Mouse (Mus musculus) kidney, adult 18-20 months (tissue): ENCODE measurements around the gene Casq2.

Experiments used
- DNase-seq: peaks from one replicate; pipeline ENCODE4 v3.0.0; 2021

Casq2 gene

DNA sequence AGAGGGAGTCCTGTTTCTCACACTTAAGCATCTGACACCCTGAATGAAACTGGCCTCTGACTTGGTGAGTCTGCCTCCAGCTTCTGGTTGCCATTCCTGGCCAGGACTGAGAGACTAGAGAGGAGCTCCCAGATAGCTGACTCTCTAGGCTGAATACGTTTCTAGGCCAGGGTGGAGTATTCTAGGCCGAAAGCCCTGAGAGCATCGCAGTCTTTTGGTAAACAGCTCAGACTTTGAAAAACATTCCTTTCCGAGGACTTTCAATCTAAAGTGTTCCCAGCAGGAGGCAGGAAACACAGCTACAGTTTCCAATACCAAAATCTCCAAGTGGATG, 80.0 kb downstream of the Casq2 start:
- DNase-seq, result no peak

DNA sequence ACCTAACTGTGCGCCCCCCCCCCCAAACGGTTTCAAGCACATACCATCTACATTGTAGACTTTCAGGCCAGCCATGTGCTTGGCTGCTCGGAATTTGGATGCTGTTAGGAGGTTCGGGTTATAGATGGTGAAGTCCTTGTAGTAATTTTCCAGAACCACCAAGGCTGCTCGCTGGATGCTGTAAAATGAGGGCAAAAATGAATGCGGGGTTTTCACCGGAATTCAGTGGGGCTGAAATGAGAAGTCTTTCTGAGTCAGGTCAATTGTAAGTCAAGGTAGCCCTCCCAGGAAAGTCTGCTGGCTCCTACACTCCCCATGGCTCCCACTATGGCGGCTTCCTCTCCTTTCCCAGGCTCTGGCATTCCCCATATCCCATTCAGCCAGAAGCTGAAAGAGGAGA, 80.6 kb downstream of the Casq2 start:
- no peak for DNase-seq

DNA sequence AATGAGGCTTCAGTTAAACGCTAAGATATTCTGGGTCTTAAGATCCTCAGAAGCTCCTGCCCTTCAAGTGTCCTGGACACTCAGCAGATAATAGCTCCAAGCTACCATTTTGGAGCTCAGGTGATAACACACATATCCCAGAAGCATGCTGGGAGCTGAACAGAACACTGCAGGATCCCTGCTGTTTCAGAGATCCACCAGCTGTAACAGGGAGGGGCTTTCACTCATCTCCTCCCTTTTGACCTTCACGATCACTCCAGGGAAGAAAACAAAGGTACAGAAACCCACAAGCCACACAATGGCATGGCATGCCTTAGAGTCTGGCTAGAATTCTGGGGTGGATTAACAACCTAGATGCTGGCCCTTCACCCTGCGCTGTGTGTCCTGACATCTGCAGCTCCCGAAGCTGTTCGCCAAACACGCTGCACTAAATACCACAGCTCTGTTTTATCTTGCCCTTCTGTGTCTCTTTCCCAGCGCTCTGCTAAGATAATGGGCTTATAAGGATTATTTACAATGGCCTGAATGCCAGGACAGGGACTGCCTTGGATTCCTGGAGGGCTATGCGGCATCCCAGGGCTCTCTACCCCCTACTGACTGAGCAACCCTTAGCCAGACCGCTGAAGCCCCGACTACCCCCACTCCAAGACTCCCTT, 81.5 kb downstream of the Casq2 start:
- DNase-seq, result no peak

DNA sequence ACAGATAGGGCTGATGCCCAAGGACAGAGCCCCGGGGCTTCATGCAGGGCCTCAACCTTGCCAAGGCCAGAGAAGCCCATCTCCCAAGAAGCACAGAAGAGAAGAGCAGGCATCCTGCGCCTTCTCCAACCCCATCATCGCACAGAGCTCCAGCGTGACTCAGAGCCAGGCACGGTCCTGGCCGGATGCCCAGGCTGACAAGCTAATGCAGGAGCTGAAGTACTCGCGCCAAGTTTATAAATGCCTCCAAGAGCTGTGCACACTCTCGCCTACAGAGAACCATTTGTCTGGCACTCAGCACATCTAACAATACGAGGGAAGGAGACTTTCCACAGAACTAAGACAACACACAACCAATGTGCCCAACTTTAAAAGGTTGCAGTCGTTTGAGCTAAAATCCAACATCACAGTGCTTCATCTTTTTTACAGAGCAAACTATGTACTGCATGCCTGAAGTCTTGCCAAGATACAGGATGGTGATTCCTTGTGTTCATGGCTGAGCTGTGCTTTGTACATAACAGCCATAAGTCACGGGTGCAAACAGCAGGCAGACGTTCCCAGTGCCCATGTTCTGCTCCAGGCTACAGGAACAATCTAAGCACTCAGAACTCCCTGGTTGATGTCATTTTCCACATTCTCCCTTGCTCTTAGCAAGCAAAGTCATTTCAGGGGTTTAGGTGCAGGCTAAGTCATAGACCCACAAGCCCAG, 83.1 kb downstream of the Casq2 start:
- DNase-seq, result peak; percentile 89

DNA sequence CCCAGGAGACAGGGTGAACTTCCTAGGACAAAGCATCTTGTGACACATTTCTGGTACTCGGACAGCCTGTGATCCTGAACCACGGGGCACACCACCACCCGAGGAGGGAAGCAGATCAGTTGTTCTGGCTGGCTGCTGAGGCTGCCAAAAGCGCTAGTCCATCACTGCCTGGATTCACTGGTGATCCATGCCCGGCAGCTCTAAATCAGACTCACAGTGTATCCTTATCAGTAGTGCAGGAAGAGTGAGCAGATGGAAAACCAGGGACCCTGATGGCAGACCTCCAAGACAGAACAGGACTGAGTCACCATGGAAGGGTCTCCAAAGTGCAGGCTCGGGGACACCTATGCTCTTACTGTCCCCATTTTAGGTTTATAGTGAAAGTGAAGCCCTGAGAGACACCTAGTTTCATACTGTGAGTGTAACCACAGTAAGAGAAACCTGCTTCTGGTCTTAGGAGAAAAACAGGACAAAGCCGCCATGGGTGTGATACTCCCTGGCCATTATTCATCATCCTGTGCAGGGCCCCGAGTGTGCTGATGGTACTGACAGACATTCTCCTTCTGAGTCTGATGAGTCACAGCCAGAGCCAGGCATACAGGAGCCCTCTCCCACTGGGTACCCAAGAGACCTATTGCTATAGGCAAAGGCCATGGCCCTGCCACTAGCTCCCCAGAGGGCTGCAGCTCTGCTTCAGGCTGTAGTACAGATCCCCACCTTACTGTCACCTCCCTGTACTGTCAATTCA, 88.1 kb downstream of the Casq2 start:
- no peak for DNase-seq

DNA sequence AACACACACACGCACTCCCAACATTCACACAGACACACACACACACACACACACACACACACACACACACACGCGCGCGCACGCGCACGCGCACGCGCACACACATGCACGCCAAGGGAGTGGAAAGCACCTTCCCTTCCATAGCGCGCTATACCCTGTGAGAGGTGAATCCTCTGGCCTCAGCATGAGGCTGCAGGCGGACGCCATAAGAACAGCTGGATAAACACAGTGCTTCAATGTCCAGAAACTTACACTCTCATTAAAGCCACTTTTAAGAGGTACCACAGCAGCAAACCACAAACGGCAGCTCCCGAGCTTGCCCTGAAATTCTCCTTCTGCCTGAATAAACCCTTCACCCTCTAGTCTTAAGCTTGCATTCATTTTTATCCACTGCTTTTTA, 89.5 kb downstream of the Casq2 start:
- DNase-seq, result no peak

DNA sequence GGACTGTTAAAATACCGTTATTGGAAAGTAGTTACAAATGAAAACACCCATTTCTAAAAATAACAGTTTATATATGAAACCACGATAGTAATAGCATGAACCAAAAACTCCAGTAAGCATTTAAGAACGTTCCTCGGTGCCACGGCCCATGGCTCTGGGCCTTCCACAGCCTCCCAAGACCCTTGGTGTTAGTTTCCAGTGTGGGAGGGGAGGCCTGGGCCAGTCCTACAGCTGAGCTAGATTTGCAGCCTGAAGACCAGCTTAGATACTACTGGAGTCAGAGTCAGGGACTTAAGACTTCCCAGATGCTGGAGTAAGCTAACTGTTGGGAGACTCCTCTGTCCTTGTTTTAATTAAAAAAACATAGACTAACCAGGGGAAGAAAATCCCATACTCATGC, 89.9 kb downstream of the Casq2 start:
- no peak for DNase-seq

DNA sequence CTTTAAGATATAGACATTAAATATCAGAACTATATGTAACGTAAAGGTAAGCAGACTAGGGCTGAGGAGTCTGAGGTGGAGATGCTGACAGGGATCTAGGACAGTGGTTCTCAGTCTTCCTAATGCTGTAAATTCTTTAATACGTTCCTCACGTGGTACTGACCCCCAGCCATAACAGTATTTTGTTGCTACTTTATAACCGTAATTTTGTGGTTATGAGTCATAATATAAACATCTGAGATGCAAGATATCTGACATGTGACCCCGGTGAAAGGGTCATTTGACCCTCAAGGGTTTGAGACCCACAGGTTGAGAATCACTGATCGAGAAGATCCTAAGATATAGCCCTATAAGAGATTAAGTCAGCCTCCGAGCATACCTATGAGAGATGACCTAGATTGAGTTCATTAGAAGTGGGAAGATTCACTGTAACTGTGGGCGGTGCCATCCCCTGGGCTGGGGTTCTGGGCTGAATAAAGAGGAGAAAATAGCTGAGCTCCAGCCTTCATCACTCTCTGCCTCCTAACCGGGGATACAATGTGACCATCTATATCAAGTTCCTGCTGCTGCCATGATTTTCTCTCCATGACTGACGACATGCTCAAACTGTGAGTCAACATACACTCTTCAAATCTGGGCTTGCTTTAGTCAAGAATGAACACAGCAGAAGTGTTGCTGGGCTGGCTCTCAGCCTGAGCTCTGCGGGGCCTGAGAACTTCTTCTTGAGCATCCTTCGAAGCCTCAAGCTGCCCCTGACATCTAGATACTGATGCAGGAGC, 91.8 kb downstream of the Casq2 start:
- no peak for DNase-seq

DNA sequence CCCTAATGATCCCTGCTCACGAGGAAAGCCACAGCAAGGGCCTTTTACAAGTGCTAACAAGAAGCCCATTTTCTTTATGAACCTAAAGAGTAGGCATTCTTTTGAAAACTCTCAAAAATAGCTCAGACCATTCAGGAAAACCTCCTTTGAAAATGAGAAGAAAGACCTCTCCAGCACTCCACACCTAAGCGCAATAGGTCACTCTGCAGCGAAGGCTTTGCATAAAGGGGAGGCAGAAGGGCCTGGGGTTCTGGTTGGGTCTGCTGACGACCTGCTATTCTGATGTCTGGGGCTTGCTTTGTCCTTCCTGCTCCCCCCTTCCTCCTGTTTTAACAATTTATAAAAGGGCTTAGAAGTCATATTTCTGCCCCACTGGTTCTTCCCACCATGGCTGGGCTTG, 93.7 kb downstream of the Casq2 start:
- no peak for DNase-seq

DNA sequence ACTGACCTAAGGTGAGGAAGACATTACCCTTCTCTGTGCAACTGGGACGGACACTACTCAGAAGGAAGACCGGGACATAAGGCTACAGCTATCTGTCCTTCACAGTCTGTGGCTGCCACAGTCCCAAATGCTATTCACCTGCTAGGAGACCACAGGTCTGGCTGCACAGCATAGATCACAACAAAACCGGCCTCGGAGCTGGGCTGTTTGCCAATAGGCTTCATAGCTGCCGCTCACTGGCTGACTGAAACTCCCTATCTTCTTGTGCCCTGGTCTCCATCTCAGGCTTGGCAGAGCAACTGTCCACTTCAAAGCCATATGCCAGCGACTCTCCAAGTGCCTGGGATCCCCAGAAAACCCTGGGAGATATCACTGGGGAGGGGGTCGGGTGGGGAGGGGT, 94.5 kb downstream of the Casq2 start:
- no peak for DNase-seq

DNA sequence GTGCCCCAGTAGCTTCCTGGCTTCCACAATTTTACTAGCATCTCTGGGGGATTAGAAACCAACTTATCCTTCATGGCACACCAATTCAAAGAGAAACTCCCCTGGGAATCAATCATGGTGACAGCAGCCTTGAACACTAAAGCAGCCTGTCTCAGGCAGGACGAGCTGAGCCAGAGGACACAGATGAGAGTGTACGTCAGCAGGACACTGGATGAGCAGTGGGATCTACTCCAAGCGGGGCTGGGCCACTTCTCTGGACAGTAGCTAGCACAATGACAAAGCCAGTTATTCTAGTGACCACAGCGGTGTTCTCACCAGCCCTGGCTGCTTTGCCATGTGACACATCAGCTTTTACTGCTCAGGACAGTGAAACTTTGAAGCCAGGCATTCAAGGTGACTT, 95.0 kb downstream of the Casq2 start:
- no peak for DNase-seq

DNA sequence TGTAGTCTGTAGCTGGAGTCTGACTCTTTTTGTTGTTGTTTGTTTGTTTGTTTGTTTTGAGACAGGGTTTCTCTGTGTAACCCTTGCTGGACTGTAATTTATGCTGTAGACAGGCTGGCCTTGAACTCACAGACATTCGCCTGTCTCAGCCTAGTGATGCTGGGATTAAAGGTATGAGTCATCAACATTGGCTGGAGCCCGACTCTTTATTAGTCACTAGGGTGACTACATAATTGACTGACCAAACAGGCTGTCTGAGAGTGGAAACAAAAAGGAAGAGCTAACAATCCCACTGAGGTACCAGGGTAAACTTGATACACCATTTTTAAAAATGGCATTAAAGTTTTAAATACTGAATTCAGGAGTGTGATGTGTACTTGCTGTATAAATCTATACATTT, 96.4 kb downstream of the Casq2 start:
- no peak for DNase-seq

DNA sequence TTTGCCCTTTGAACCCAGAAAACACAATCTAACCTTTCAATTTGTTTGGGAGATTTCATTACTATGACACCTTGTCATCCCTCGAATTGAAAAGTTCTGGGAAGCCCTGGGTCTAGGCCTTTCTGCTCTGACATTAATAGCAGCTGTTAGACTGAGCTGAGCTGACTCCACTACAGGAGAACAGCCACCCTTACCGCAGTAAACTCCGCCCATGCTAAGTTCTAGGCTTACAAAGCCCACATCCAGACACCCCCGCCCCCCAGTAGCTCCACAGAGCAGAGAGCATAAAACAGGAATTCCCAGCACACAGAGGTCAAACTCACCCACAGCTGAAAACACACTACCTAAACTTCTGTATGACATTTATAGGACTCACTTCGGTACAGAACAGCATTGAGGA, 98.5 kb downstream of the Casq2 start:
- DNase-seq, result no peak

DNA sequence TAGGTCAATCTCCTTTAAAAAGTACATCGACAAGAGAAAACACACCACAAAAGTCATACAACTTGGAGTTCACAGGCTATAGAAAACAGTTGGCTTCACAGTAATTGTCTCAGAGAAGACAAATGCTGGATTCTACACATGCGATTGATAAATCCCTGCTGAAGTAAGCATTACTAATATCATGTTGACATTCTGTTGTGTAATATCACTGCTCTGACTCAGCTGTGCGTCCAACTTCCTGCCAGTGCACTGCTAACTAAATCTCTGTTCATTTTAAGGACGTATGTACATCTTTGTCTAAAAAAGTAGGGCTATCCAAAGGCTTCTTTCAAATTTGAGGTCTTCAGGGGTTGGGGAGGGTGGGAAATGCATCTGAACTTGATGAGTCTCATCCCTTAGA, 101.2 kb downstream of the Casq2 start:
- DNase-seq, result no peak

DNA sequence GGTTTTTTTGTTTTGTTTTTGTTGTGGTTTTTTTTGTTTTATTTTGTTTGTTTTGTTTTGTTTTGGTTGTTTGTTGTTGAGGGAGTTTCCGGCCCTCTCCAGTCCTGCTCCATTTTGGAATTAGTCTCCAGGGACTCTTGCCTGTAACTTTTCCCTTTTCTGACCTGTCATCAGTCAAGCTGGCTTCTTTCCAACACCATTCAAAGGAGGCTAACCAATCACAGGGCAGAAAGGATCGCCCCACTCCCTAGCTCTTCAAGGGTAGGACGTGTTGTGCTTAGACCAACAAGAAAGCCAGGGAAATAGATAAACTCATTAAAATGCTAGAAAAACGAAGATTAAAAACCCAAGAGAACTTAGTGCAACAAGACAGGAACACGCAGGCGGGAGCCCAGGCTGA, 102.8 kb downstream of the Casq2 start:
- DNase-seq, result no peak

DNA sequence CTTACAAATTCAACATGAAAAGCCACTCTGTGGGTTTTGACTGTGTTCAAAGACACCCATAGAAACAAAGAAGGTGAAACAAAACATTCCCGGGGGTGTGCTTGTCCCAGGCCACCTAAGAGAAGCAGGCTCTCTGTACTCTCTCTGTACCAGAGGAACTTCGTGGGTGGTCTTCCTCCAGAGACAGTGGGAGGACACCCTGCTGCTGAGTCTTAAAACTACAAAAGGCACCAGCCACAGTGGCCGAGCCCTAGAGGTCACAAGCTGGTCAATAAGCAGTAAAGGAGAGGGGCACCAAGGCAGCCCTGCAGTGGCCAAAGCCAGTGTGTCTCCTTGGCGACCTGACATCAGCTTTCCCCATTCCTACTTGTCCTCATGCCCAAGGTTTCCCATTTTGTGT, 103.8 kb downstream of the Casq2 start:
- no peak for DNase-seq

DNA sequence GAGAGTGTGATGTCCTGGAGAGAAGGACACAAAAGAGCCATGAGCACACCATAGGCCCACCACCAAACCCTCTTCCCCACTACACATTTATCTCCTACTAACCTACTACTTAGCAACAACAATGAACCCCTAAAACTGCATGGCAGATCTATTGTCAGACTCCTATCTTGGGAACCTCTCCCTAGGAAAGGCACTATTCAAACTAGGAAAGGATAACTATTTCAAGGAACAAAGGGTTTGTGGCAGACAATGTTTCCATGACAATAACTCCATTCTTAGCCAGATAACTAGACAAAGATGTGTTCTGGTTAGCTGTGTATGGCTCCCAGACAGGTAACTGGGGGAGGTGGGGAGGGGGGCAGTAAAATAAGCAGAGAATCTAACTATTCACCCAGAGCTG, 104.4 kb downstream of the Casq2 start:
- DNase-seq, result no peak

DNA sequence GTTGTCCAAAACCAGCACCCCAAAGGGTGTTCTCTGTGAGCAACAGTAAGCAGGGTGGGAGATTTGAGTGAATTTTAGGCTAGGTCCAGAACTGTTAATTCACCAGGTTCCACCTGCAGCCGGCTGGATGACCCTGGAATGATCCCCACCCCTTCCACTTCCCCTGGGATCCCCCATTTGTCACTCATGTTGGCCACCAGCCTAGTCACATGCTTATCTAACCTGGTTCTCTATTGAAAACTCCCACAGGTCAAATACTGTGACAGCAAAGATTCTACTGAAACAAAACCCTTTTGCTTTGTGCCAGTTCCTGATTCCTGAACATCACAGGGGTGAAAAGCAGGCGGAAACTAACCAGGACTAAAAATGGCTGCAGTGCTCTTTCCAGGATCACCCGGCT, 105.4 kb downstream of the Casq2 start:
- DNase-seq, result no peak

DNA sequence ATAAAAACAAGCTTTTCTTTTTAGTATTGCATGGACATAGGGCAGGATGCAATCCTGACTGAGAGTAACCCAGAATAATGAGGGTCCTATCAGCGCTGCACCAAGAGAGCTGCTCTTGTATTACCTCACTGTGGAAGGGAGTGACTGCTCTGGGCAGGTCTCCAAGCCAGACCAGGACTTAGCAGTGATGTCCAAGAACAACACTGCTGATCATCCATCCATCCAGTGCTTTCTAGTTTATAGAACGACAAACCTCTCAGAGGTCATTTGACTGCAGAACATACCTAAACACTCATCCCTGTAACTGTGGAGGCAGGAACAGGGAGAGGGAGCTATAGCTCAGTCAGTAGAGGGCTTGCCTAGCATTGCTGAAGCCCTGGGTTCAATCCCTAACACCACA, 106.4 kb downstream of the Casq2 start:
- no peak for DNase-seq

DNA sequence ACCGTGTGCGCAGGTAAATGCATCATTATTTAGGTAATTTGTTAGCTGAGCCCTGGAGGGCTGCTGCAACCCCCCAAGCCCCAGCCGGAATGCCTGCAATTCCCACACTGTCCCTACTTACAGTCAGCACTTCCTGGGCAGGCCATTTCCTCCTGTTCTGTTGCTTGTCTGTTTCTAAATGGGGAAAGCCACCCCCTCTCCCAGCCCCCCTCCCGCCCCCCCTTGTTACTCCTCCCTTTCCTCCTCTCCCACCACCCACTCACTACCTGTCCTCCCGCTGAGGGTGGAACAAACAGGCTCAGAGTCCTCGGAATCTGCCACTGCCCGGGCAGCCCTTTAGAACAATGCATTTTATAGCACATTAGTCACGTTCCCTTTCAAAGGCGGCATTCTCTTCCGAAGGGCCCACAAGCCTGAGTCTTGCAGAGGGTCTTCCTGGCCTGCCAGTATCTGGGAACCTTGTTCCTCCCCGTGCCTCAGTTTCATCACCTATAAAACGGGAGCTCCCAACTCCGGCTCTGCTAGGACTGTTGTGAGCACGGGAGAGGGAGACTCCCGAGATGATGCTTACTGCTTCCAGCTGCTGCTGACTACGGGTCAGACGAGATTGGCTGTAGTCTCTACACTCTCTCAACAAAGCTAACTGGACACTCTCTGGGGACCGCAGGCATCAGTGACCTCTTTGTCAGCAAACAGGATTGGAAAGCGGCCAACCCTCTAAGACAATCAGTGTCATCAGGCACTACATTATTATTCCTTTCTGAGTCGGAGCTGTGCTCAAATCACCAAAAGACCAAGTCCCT, 107.5 kb downstream of the Casq2 start:
- DNase-seq, result no peak

DNA sequence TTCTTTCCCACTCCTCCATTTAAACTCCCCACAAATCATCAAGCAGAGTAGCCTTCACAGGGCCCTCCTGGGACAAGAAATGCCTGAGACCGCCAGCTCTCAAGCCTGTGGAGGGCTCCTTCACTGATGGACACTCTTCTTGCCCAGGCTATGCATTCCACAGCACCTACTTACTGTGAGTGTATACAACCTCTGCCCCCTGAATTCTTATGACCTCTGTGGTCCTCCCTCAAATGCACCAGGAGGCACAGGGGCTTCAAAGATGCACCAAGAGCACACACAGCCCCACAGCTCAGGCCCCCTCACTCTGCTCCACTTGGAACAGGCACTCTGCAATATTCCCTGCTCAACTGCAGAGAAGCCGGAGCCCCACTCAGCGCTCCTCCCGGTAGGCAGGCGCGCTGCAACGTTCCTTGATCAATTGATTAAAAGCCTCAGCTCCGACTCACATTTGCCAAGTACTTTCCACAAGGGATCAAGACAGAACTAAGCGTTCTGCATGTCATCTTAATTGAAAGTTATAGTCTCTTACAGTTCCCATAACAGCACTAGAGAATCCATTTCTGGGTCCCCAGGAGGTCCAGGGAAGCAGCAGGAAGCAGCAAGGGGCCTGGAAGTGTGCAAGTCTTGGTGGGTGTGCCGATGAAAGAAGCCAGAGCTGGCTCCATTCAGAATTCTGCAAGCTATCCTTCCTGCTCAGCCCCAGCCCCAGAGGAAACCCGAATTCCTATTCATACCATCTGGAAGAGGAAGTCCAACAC, 108.3 kb downstream of the Casq2 start:
- no peak for DNase-seq

DNA sequence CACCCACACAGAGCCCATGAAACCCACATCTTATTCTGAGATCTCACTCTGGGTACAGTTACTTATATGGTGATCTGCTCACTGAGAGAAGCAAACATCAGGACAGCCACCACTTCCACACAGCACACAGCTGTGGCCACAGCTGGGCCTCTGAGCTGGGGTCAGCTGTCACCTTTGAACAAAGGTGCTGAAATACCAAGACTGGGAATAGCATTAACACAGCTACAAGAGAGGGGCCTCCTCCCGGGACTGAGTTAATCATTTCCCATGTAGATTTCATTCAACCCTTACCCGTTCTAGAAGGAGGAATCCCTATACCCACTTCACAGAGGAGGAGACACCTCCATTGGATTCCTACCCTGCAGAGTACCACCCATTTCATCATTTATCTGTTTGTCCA, 109.5 kb downstream of the Casq2 start:
- DNase-seq, result no peak
